Mouse (Mus musculus): ENCODE data around the gene Ldlrap1.

GRCm38 (mm10) chr4:134800098-134800497 is 32.3 kb upstream of the Ldlrap1 start:
- no peak for TF ChIP-seq CTCF (IDR thresholded peaks at IDR 0.05; ENCODE audit: extremely low read depth, insufficient read length, insufficient replicate concordance, low read depth, low read length)
- TF ChIP-seq POLR2A (IDR thresholded peaks at IDR 0.05; ENCODE audit: low read depth, low read length), result no peak
